Mouse (Mus musculus) thymus, adult 2 months (tissue): ENCODE data around the gene Sgcd.

Source experiments
- CTCF ChIP-seq: fragments of 200-500 bp; IDR thresholded peaks from 2 replicates; pipeline ENCODE4 v1.5.1; 2012; ENCODE audit warnings: mild to moderate bottlenecking, control low read depth, low read length, moderate library complexity, borderline replicate concordance; ENCODE audit not compliant: control insufficient read depth, poor library complexity, insufficient read depth; ENCODE audit errors: extremely low read depth
- POLR2A ChIP-seq: fragments of 200-500 bp; IDR thresholded peaks from 2 replicates; pipeline ENCODE4 v1.6.1; 2012; ENCODE audit warnings: mild to moderate bottlenecking, low read length, control low read depth, moderate library complexity; ENCODE audit not compliant: control insufficient read depth, poor library complexity, insufficient read depth; ENCODE audit errors: extremely low read depth

- TF ChIP-seq POLR2A (no peak), CTCF (no peak)
Measured at GRCm38 (mm10) chr11:47343486-47343885, 645.3 kb downstream of the Sgcd start.
